Mouse (Mus musculus): Measurements from ENCODE around the gene Tmem238.

GRCm38 (mm10) chr7:4783667-4784268 lies 5.7 kb downstream of the Tmem238 start:
- TF ChIP-seq EP300 (IDR thresholded peaks at IDR 0.05; ENCODE audit: low read depth) (no peak), CTCF (IDR thresholded peaks at IDR 0.05; ENCODE audit: low read depth) (no peak)
